Mouse (Mus musculus) liver, embryonic 14.5 days (tissue): ENCODE measurements around the gene Creb3l2. TPM values are rescaled to one million over a fixed set of nuclear protein-coding genes. Genes with fewer than 3 reads are reported as not detected.
A peak's percentile ranks its signal among the peaks of the same experiment; 100 is the strongest.

ENCODE experiments used
- ATAC-seq: fragments of 200-750 bp; cut with Nextera tagmentation; 2 replicates; pipeline ENCODE4 v1.8.0; 2017; ENCODE audit warnings: moderate number of reproducible peaks, mild to moderate bottlenecking, moderate library complexity; ENCODE audit not compliant: insufficient read depth
- DNase-seq, 3 experiments: peaks; one replicate each; pipeline ENCODE4 v3.0.0-alpha.2; 2012 to 2013; ENCODE audit warnings: low read depth in 3 of 3, low spot score in 3 of 3
- H3K27ac ChIP-seq: fragments of 300-500 bp; sonication (generic); 2 replicates; pipeline ENCODE4 v1.5.1; 2014; ENCODE audit warnings: moderate library complexity, mild to moderate bottlenecking, control low read depth, inconsistent platforms
- H3K27me3 ChIP-seq: fragments of 300-500 bp; sonication (generic); 2 replicates; pipeline ENCODE4 v1.6.1; 2014; ENCODE audit warnings: mild to moderate bottlenecking, low read length, moderate library complexity; ENCODE audit not compliant: control insufficient read depth, insufficient read depth
- H3K36me3 ChIP-seq: fragments of 300-500 bp; sonication (generic); replicated peaks from 2 replicates; pipeline ENCODE4 v1.6.1; 2014; ENCODE audit warnings: low read depth; ENCODE audit not compliant: control insufficient read depth, insufficient read depth
- H3K4me1 ChIP-seq, 2 experiments: fragments of 200-500 bp in 1 of 2; fragments of 300-500 bp in 1 of 2; sonication (generic) in 1 of 2; replicated peaks; 2 replicates each; pipeline ENCODE4 v1.6.1; 2012 to 2014; ENCODE audit warnings: antibody characterized with exemption in 1 of 2, inconsistent platforms in 1 of 2, low read length in 1 of 2; ENCODE audit not compliant: control insufficient read depth in 2 of 2, insufficient read depth in 2 of 2
- H3K4me2 ChIP-seq: fragments of 300-500 bp; sonication (generic); 2 replicates; pipeline ENCODE4 v1.6.1; 2014; ENCODE audit warnings: low read depth, mild to moderate bottlenecking, control low read depth, moderate library complexity
- H3K4me3 ChIP-seq, 2 experiments: fragments of 200-500 bp in 1 of 2; fragments of 300-500 bp in 1 of 2; sonication (generic) in 1 of 2; 2 replicates each; pipeline ENCODE4 v1.5.1; 2012 to 2014; ENCODE audit warnings: low read depth in 2 of 2, low read length in 2 of 2, mild to moderate bottlenecking in 2 of 2, control low read depth in 1 of 2, inconsistent platforms in 1 of 2, moderate library complexity in 1 of 2; ENCODE audit not compliant: insufficient read depth in 1 of 2
- H3K9ac ChIP-seq: fragments of 300-500 bp; sonication (generic); replicated peaks from 2 replicates; pipeline ENCODE4 v1.6.1; 2014; ENCODE audit warnings: mild to moderate bottlenecking, control low read depth, moderate library complexity
- H3K9me3 ChIP-seq: fragments of 300-500 bp; sonication (generic); 2 replicates; pipeline ENCODE4 v1.6.1; 2016; ENCODE audit warnings: low read length, mixed read lengths; ENCODE audit not compliant: control insufficient read depth
- CTCF ChIP-seq: IDR thresholded peaks from 2 replicates; pipeline ENCODE4 v1.5.1; 2016; ENCODE audit warnings: antibody characterized with exemption, low read depth, control low read depth
- EP300 ChIP-seq: IDR thresholded peaks from 2 replicates; pipeline ENCODE4 v1.6.1; 2016; ENCODE audit warnings: antibody characterized with exemption, low read depth
- WGBS: fragments of 180-500 bp; shearing (Covaris S2); extraction: QIAGEN DNeasy Blood & Tissue Kit; methylation state at CpG from one replicate; pipeline ENCODE4 v1.1.7; 2014; ENCODE audit not compliant: insufficient replicate concordance; 5-methylcytosine and 5-hydroxymethylcytosine counted together
- polyA plus RNA-seq, 2 experiments: library from polyadenylated mRNA; depleted of rRNA in 1 of 2; stranded (reverse) in 1 of 2; unstranded in 1 of 2; fragments of >200 nt; fragmentation: Nextera tagmentation in 1 of 2; extraction: Ambion mirVana in 1 of 2; gene quantifications; 2 replicates each; pipeline versions ENCODE4 v1.2.1 to v1.2.3; 2012 to 2014

Creb3l2 gene
- polyA plus RNA-seq, 2 experiments, result 1.9 to 2.7 TPM

GRCm38 (mm10) chr6:37299562-37300390, 142.2 kb downstream of the Creb3l2 start, which contains the start of gene Dgki:
TSS of gene Dgki (minus strand) at chr6:37300184.
- H3K9me3 ChIP-seq, result no peaks in the 10 kb centered on the region
- H3K4me1 ChIP-seq, result no peaks in the 10 kb centered on the region
- H3K36me3 ChIP-seq, result no peaks in the 10 kb centered on the region
- no peak within 1 kb of the TSS for H3K27ac ChIP-seq
- TF ChIP-seq CTCF (no peak), EP300 (no peak)
- no peak within 1 kb of the TSS for H3K9ac ChIP-seq
- WGBS, result under 1% methylated on average over 65 of the region's 65 CpGs
- peak within 1 kb of the TSS; percentile 2 to 28; a peak in 2 of 4 replicates for H3K4me3 ChIP-seq
- DNase-seq (no peak), ATAC-seq (no peak)
- peak within 1 kb of the TSS; percentile 45 for H3K4me2 ChIP-seq
- H3K27me3 ChIP-seq, result peaks cover 38% of the 10 kb centered on the region

- Histone ChIP-seq H3K27me3 (peaks cover 38% of the 10 kb centered on the region), H3K36me3 (no peaks in the 10 kb centered on the region), H3K4me1 (no peaks in the 10 kb centered on the region), H3K9ac (no peak overlapping the region), H3K9me3 (no peaks in the 10 kb centered on the region), H3K4me2 (no peak overlapping the region), H3K27ac (no peak overlapping the region), H3K4me3 (no peak overlapping the region)
- TF ChIP-seq EP300 (no peak), CTCF (no peak)
- no peak for ATAC-seq
- WGBS, result 36% methylated on average over 4 of the region's 4 CpGs
- DNase-seq, result no peak
Measured at GRCm38 (mm10) chr6:37298982-37299381, 143.0 kb downstream of the Creb3l2 start.

- no peak overlapping the region for H3K27ac ChIP-seq
- peaks cover 38% of the 10 kb centered on the region for H3K27me3 ChIP-seq
- H3K36me3 ChIP-seq, result no peaks in the 10 kb centered on the region
- WGBS, result 40% methylated on average over 8 of the region's 8 CpGs
- H3K9me3 ChIP-seq, result no peaks in the 10 kb centered on the region
- TF ChIP-seq CTCF (no peak), EP300 (no peak)
- DNase-seq (no peak), ATAC-seq (no peak)
- no peak overlapping the region for H3K9ac ChIP-seq
- H3K4me3 ChIP-seq, result no peak overlapping the region
- H3K4me1 ChIP-seq, result no peaks in the 10 kb centered on the region
- H3K4me2 ChIP-seq, result no peak overlapping the region
Measured at GRCm38 (mm10) chr6:37297744-37298482, 144.0 kb downstream of the Creb3l2 start.

- ATAC-seq, result no peak
- no peak for TF ChIP-seq CTCF
- no peak for TF ChIP-seq EP300
Measured at GRCm38 (mm10) chr6:37292068-37292467, 149.9 kb downstream of the Creb3l2 start.

GRCm38 (mm10) chr6:37291171-37291570, 150.8 kb downstream of the Creb3l2 start:
- DNase-seq (no peak), ATAC-seq (no peak)
- Histone ChIP-seq H3K36me3 (no peaks in the 10 kb centered on the region), H3K9ac (no peak overlapping the region), H3K4me3 (no peak overlapping the region), H3K9me3 (no peaks in the 10 kb centered on the region), H3K4me1 (no peaks in the 10 kb centered on the region), H3K27ac (no peak overlapping the region), H3K27me3 (no peaks in the 10 kb centered on the region), H3K4me2 (no peak overlapping the region)
- WGBS, result 50% methylated on average over 1 of the region's 1 CpGs
- TF ChIP-seq CTCF (no peak), EP300 (no peak)

More at GRCm38 (mm10) chr6:37292068-37292467, 149.9 kb downstream of the Creb3l2 start:
- no peak overlapping the region for H3K4me3 ChIP-seq
- H3K36me3 ChIP-seq, result no peaks in the 10 kb centered on the region
- H3K27ac ChIP-seq, result no peak overlapping the region
- WGBS, result 55% methylated on average over 2 of the region's 2 CpGs
- no peak for DNase-seq
- H3K4me2 ChIP-seq, result no peak overlapping the region
- H3K9me3 ChIP-seq, result no peaks in the 10 kb centered on the region
- no peaks in the 10 kb centered on the region for H3K27me3 ChIP-seq
- H3K4me1 ChIP-seq, result no peaks in the 10 kb centered on the region
- H3K9ac ChIP-seq, result no peak overlapping the region
